Mouse (Mus musculus): ENCODE data around the gene Unc5b. TPM values are rescaled to one million over a fixed set of nuclear protein-coding genes. Genes with fewer than 3 reads are reported as not detected.

Gene Unc5b
- polyA plus RNA-seq, 1 experiment from 2014 or later = 2.8 TPM

DNA sequence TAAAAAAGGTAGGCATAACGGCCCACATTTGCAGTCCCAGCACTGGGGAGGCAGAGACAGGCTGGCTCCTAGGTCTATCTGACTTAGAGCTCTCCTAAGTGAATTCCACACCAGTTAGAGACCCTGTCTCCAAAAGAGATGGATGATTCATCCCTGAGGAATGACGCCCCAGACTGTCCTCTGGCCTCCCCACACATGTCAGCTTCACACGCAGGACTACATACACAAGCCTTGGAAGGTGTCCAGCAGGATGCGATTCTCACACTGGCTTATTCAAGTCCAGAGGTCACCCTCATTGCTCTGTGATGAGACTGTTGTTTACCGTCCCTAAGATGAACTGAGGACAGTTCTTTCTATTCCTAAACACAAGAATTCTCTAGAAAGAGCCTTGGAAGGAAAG is 12.2 kb downstream of the Unc5b start:
- no peak for ATAC-seq (replicated peaks)

DNA sequence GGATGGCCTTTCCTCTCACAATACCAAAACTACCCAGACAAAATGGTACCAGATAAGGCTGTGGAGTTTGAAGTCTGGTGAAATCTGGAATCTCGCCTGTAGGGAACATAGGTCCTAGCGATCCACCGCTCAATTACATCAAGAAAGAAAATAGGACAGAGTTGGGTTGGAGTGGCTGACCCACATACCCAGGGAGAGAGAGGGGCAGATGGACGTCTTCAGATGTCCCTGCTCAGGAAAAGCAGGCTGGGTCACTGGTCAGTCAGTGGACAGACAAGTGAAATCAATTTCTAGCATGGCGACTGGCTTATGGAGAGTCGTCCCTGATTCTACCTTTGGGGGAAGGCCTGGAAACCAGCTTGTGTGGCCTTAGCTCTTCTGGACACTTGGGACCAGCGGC is 12.7 kb downstream of the Unc5b start:
- Histone ChIP-seq H3K36me3 (replicated peaks) (no peaks in the 10 kb centered on the region), H3K9ac (no peak overlapping the region), H3K27me3 (replicated peaks) (no peaks in the 10 kb centered on the region), H3K4me2 (no peak overlapping the region), H3K4me3 (no peak overlapping the region), H3K9me3 (no peaks in the 10 kb centered on the region), H3K27ac (no peak overlapping the region), H3K4me1 (peaks cover 39% of the 10 kb centered on the region)
- no peak for ATAC-seq (replicated peaks)
- WGBS = 91% methylated on average over 7 of the region's 7 CpGs

More for the DNA sequence above, 12.2 kb downstream of the Unc5b start:
- H3K9ac ChIP-seq = no peak overlapping the region
- H3K4me3 ChIP-seq = no peak overlapping the region
- H3K27ac ChIP-seq = no peak overlapping the region
- no peaks in the 10 kb centered on the region for H3K36me3 ChIP-seq (replicated peaks)
- peaks cover 35% of the 10 kb centered on the region for H3K4me1 ChIP-seq
- 73% methylated on average over 5 of the region's 5 CpGs for WGBS
- no peaks in the 10 kb centered on the region for H3K9me3 ChIP-seq
- no peaks in the 10 kb centered on the region for H3K27me3 ChIP-seq (replicated peaks)
- no peak overlapping the region for H3K4me2 ChIP-seq

DNA sequence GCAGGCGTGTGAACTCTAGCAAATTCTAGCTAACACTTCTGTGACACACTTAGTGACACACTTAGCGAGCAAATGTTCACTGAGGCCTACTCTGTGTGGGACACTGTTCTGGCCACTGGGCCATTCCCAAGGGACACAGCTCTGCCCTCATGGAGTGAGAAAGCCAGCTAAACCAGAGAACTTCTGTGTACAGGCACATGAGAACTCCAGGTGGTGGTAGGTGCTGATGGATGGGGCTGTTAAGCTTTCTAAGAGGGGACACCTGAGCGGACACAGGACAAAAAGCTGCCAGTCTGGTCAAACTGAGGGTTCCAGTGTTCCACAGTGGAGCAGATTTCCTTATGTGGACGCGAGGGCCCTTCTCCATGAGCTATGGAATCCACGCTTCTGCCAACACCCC is 13.5 kb downstream of the Unc5b start:
- Histone ChIP-seq H3K4me2 (no peak overlapping the region), H3K9me3 (no peaks in the 10 kb centered on the region), H3K27me3 (replicated peaks) (0 out of 2 replicates have a peak, but pooled peaks cover 1% of the 10 kb centered on the region), H3K36me3 (replicated peaks) (no peaks in the 10 kb centered on the region), H3K27ac (no peak overlapping the region), H3K9ac (no peak overlapping the region), H3K4me1 (peaks cover 42% of the 10 kb centered on the region), H3K4me3 (no peak overlapping the region)
- no peak for ATAC-seq (replicated peaks)
- 93% methylated on average over 6 of the region's 6 CpGs for WGBS

DNA sequence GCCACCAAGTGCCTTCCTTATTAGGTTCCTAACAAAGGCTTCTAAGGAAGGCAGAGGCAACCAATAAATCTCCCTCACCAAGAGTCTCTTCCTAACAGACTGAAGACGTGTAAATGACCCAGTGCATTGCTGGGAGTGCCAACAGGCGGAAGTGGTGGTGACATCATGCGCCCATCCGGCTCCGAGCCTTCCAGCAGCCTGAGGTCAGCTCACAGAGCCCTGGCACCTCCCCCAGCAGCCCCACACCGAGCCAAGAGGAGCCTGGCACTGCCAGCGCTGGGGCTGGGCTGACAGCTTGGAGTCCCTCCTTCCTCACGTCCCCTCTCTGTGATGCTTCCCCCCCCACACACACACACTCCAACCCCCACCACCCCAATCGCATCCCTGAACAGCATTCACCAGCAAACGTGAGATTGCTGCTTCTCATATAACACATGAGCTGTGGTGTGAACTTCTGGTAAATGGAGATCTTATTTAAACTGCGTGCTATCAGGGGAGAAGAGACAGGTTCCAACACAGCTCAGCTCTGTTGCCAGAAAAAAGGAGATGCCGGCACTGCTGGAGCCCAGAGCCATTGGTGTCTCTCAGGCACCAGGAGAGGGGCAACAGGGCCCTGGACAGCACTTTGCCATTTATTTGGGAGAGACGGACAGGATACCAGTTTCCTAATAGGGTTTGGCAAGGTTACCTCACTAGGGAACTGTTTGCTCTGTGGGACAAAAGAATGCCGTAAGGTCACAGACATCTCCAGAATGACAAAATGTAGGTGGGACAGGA is 14.3 kb downstream of the Unc5b start:
- Histone ChIP-seq H3K27me3 (replicated peaks) (peaks cover 9% of the 10 kb centered on the region; the same call in 1 of the 2 replicates), H3K27ac (no peak overlapping the region), H3K9ac (no peak overlapping the region), H3K36me3 (replicated peaks) (no peaks in the 10 kb centered on the region), H3K4me3 (no peak overlapping the region), H3K4me2 (no peak overlapping the region), H3K9me3 (no peaks in the 10 kb centered on the region), H3K4me1 (peaks cover 43% of the 10 kb centered on the region)
- WGBS = 51% methylated on average over 14 of the region's 14 CpGs
- ATAC-seq (replicated peaks) = no peak

DNA sequence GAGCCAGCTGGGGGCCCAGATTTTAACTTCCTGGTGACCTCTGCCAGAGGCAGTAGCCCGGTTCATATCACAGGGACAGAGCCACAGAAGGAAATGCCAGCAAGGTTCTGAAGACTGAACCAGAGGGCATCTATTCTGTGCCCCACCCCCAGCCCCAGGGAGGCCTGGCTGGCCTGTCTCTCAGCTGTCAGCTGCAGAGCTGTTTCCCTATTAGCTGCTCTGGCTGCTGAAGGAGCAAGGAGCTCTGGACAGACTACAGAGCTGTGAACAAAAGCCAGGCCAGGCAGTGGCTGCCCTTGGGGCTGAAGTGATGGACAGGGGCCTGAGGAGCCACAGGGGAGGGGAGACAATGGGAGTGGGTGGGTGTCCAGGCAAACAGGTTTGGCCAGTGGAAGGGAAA is 15.5 kb downstream of the Unc5b start:
- H3K9ac ChIP-seq = no peak overlapping the region
- H3K4me2 ChIP-seq = no peak overlapping the region
- H3K4me3 ChIP-seq = no peak overlapping the region
- no peaks in the 10 kb centered on the region for H3K36me3 ChIP-seq (replicated peaks)
- H3K4me1 ChIP-seq = peaks cover 46% of the 10 kb centered on the region
- 12% methylated on average over 1 of the region's 1 CpGs for WGBS
- no peak for ATAC-seq (replicated peaks)
- H3K27me3 ChIP-seq (replicated peaks) = peaks cover 9% of the 10 kb centered on the region
- no peak overlapping the region; the same call in 1 of the 2 replicates for H3K27ac ChIP-seq
- no peaks in the 10 kb centered on the region for H3K9me3 ChIP-seq

DNA sequence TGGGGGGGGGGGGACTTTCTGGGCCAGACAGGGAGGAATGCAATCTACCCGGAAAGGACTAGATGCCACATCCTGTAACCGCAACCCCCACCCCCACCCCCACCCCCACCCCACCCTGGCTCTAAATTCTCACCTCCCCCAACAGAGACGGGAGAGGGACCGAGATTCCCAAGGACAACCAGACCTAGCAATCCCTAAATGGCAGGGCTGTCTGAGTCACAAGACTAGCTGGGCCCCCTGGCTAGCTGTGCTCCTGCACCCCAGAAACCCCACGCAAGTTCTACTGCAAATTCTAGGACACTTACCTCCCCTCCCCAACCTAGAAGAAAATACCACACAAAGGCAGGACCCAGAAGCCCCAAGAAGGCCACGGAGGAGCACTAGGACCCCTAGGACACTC is 16.3 kb downstream of the Unc5b start:
- ATAC-seq (replicated peaks) = no peak
- Histone ChIP-seq H3K36me3 (replicated peaks) (no peaks in the 10 kb centered on the region), H3K9me3 (no peaks in the 10 kb centered on the region), H3K4me1 (peaks cover 46% of the 10 kb centered on the region), H3K4me3 (no peak overlapping the region), H3K4me2 (no peak overlapping the region), H3K9ac (no peak overlapping the region), H3K27me3 (replicated peaks) (peaks cover 9% of the 10 kb centered on the region), H3K27ac (no peak overlapping the region; the same call in 1 of the 2 replicates)
- WGBS = 11% methylated on average over 5 of the region's 6 CpGs

DNA sequence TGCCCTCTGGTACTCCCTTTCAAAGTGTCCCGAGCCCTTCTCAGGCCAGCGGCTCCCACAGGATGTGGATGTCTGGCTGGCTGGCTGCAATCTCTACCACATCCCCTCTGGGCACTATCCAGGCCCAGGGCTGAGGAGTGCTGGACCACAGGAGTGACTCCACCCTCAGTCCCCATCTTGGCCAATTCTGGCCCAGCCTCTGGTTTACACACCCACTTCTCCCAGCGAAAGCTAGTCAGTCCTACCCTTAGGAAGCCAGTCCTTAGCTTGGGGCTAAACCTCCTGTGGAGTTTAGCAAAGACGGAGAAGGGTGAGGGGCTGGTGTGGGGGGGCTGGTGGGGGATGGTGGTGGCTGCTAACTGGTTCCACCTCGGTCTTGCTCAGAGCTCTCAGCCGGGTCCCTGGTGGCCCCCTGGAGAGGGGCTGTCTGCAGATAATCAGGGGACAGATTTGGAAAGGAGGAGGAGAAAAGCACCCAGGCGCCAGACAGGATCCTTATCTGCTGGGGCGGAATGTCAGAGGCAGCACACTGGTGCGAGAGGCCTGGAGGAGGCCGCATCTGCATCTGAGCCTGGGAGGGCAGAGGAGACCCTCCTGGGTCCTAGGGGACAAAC is 16.8 kb downstream of the Unc5b start:
- Histone ChIP-seq H3K27me3 (replicated peaks) (peaks cover 9% of the 10 kb centered on the region), H3K36me3 (replicated peaks) (no peaks in the 10 kb centered on the region), H3K27ac (no peak overlapping the region), H3K4me2 (no peak overlapping the region), H3K9ac (no peak overlapping the region), H3K4me3 (no peak overlapping the region), H3K9me3 (no peaks in the 10 kb centered on the region), H3K4me1 (peaks cover 46% of the 10 kb centered on the region)
- ATAC-seq (replicated peaks) = peak; percentile 40; the same call in 1 of the 2 replicates
- 15% methylated on average over 10 of the region's 10 CpGs for WGBS

DNA sequence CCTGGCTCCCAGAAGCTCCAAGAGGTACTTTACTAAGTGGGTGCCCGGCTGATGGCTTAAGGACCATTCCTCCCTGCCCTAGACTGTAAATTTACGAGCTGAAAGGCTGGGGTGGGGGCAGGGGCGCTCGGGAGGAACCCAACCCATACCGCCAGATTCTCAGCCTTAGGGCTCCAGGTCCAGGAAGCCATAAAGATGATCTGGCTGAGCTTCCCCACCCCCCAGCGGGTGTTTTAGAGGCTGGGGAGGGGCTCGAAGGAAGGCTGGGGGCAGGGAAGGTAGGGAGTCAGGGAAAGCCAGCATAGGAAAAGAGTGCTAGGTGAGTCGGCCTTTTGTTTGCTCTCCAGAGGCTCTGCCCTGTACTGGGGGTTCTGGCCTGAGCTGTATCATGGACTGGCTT is 17.8 kb downstream of the Unc5b start:
- H3K4me3 ChIP-seq = no peak overlapping the region
- no peak for ATAC-seq (replicated peaks)
- H3K9ac ChIP-seq = no peak overlapping the region
- H3K4me1 ChIP-seq = peaks cover 46% of the 10 kb centered on the region
- no peak overlapping the region for H3K27ac ChIP-seq
- 26% methylated on average over 8 of the region's 8 CpGs for WGBS
- H3K36me3 ChIP-seq (replicated peaks) = no peaks in the 10 kb centered on the region
- H3K4me2 ChIP-seq = no peak overlapping the region
- no peaks in the 10 kb centered on the region for H3K9me3 ChIP-seq
- H3K27me3 ChIP-seq (replicated peaks) = peaks cover 9% of the 10 kb centered on the region

DNA sequence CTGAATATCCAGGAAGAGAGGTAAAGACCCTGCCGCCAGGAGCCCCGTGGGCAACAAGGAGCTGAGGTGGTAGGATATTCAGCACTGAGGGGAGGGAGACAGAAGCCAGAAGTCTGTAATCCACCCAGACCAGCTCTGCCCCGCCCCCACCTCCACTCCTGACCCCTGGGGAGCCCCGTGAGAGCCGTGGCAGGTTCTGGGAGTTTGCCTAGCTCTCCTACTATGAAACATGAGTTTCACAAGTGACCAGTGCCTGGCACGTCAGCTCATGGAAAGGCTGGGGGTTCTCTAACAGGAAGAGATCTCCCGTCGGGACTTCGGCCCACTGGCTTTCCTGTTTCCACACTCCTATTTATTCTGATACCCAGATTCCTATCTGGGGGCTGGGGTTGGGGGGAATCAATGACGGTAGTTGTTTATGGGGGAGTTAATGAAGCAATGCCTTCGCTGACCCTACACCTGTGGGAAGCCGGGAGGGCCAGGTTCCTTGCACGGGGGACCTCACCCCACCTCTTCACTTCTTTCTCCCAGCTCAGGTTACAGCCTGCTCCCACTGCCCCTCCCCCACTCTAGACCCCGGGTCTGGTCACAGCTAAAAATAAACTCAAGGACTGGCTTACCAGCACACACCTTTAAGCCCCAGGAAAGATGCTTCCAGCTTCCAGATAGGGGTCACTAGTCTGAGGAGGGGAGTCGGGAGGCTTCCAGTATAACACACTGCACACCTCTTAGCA is 19.4 kb downstream of the Unc5b start:
- Histone ChIP-seq H3K27ac (no peak overlapping the region), H3K9ac (no peak overlapping the region), H3K4me1 (peaks cover 52% of the 10 kb centered on the region), H3K36me3 (replicated peaks) (no peaks in the 10 kb centered on the region), H3K9me3 (no peaks in the 10 kb centered on the region), H3K27me3 (replicated peaks) (peaks cover 9% of the 10 kb centered on the region), H3K4me3 (no peak overlapping the region), H3K4me2 (no peak overlapping the region)
- ATAC-seq (replicated peaks) = no peak
- 9% methylated on average over 15 of the region's 15 CpGs for WGBS

DNA sequence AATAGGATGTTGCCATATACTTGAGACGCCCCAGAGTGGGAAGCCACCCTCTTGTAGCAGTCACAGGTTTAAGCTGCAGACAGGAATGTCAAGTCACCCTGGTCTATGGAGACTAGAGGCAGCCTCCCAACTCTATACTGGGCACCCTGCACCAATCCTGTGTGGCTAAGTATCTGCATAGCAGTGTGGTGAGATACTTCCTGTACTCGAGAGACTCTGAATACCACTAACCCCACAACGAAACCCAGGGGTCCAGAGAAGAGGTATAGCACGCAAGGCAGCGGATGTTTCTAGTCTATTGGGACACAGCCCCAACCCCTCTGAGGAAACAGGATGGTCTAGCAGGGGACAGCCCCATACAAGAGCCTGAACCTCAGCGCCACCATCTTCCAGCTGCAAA is 22.9 kb downstream of the Unc5b start:
- no peak overlapping the region for H3K4me2 ChIP-seq
- 80% methylated on average over 6 of the region's 6 CpGs for WGBS
- no peak for ATAC-seq (replicated peaks)
- no peaks in the 10 kb centered on the region for H3K36me3 ChIP-seq (replicated peaks)
- no peaks in the 10 kb centered on the region for H3K9me3 ChIP-seq
- H3K27ac ChIP-seq = 0 out of 2 replicates have a peak overlapping the region, but pooled peaks have one; percentile 0
- H3K9ac ChIP-seq = no peak overlapping the region
- H3K27me3 ChIP-seq (replicated peaks) = peaks cover 9% of the 10 kb centered on the region
- H3K4me3 ChIP-seq = no peak overlapping the region
- peaks cover 22% of the 10 kb centered on the region for H3K4me1 ChIP-seq

DNA sequence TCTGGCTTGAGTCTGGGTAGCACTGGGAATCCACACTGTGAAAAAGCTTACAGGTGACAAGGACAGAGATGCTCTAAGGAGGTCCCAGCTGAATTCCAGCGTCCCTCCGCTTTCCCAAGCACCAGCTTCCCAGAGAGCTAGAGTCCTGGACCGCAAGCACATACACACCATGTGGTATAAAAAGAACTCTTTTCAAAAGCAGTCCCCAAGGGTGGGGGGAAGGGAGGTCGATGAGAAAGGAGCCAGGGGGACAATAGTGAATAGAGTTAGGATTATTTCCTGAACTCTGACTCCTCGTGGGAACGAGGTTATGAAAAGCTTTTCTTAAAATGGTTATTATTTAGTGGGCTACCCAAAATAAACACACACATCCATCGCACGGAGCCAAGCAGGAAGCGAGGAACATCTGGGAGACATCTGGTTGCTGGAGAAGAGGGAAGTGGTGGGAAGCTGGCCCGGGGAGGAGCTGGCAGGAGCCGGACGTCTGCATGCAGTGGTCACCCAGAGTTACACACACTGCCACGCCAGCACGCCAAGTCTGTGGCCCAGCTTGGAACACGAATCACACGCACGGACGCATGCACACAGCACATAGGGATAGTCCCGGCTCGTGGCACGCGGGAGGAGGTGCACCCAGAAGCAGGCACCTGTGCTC is 23.7 kb downstream of the Unc5b start:
- Histone ChIP-seq H3K36me3 (replicated peaks) (no peaks in the 10 kb centered on the region), H3K27ac (0 out of 2 replicates have a peak overlapping the region, but pooled peaks have one; percentile 0), H3K9me3 (no peaks in the 10 kb centered on the region), H3K4me3 (no peak overlapping the region), H3K9ac (no peak overlapping the region), H3K4me2 (no peak overlapping the region), H3K4me1 (peaks cover 22% of the 10 kb centered on the region), H3K27me3 (replicated peaks) (peaks cover 6% of the 10 kb centered on the region)
- no peak for ATAC-seq (replicated peaks)
- 32% methylated on average over 22 of the region's 22 CpGs for WGBS

DNA sequence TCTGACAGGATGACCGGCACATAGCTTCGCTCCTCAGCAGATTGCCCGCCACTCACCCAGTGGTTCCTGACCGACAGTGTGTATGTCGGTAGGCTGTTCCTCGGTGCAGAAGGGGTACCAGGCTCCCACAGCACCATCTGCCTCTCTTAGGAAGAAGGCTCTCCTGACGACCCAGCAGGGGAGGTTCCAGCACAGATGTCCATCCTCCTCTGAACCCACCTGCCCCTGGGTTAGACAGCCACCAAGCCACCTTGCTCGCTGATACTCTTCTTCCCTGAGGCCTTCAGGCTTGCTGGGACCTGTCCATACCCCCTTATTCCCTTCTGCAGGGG is 25.2 kb downstream of the Unc5b start:
- no peak overlapping the region for H3K4me3 ChIP-seq
- H3K9me3 ChIP-seq = no peaks in the 10 kb centered on the region
- no peak overlapping the region for H3K27ac ChIP-seq
- H3K9ac ChIP-seq = no peak overlapping the region
- 81% methylated on average over 8 of the region's 8 CpGs for WGBS
- no peaks in the 10 kb centered on the region; the same call in 1 of the 2 replicates for H3K27me3 ChIP-seq (replicated peaks)
- H3K36me3 ChIP-seq (replicated peaks) = no peaks in the 10 kb centered on the region
- no peak overlapping the region for H3K4me2 ChIP-seq
- ATAC-seq (replicated peaks) = no peak
- H3K4me1 ChIP-seq = peaks cover 13% of the 10 kb centered on the region

All from midbrain, embryonic 15.5 days (tissue).